Mouse (Mus musculus) kidney, adult 2 months (tissue): ENCODE measurements around the gene Fam126a.

ENCODE experiments used
- CTCF ChIP-seq: fragments of 200-500 bp; conservative IDR thresholded peaks from 2 replicates; pipeline ENCODE4 v1.5.1; 2011; ENCODE audit warnings: low read depth, mild to moderate bottlenecking, control low read depth, low read length, moderate library complexity, mixed read lengths; ENCODE audit not compliant: insufficient read depth, insufficient read length
- POLR2A ChIP-seq: fragments of 200-500 bp; IDR thresholded peaks from one replicate; pipeline ENCODE4 v1.6.1; 2011; ENCODE audit warnings: low read depth, low read length, control low read depth

DNA sequence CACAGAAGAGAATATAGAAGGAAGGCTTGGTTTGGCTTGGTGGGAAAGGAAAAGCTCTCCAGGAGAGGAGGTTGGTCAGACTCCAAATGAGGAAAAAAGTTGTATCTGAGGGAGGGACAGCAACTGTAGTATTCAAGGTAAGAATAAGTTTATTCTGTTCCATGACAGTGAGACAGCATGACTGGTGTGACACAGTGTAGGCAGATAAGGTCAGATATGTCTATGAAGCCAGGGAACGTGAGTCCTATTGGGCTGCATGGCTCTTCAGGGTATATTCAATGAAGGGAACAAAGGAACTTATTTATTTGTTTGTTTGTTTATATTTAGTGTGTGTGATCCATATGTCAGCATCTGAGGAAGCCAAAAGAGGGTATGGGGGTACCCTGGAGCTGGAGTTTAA lies 113.2 kb downstream of the Fam126a start:
- TF ChIP-seq CTCF, result no peak
- no peak for TF ChIP-seq POLR2A
